8 mouse cellular contexts compared by ENCODE assay signal in genomic region chr2:177758941-177759558, GRCm38 (mm10). TPM values are rescaled to one million over a fixed set of nuclear protein-coding genes. Genes with fewer than 3 reads are reported as not detected.
DNase-seq lines count a peak whose midpoint lies in the region; ATAC-seq and TF ChIP-seq lines count a peak whose summit lies in the region.
"Not testable (repeated sequence)": the region's sequence is repeated elsewhere in the genome, so short reads cannot be mapped to it uniquely, and the experiment has no call there.

TSS of gene Gm14322 (plus strand) at chr2:177759288.

- not testable (repeated sequence) for H3K79me2 ChIP-seq in liver, adult 2 months (ENCODE audit: control insufficient read depth, insufficient read depth, low read length)

- not testable (repeated sequence) for ATAC-seq in midbrain, embryonic 16.5 days; stomach, postnatal 0 days (ENCODE audit: low FRiP score, low TSS enrichment)

- H3K9me3 ChIP-seq in midbrain, embryonic 16.5 days (replicated peaks; ENCODE audit: control insufficient read depth, low read length, poor library complexity, severe bottlenecking); stomach, postnatal 0 days (ENCODE audit: control insufficient read depth, low read length): not testable (repeated sequence)

- not testable (repeated sequence) for TF ChIP-seq POLR2A in liver, adult 2 months (IDR thresholded peaks at IDR 0.05; ENCODE audit: extremely low read depth, insufficient read depth, low read length)

- not testable (repeated sequence) for TF ChIP-seq CTCF in liver, adult 2 months (IDR thresholded peaks at IDR 0.05; ENCODE audit: low read depth, low read length); stomach, postnatal 0 days (IDR thresholded peaks at IDR 0.05; ENCODE audit: low read depth)

- H3K27ac ChIP-seq in liver, adult 2 months (replicated peaks; ENCODE audit: insufficient read depth, low read depth, low read length); midbrain, embryonic 16.5 days (ENCODE audit: low read length); stomach, postnatal 0 days (replicated peaks): not testable (repeated sequence)

- not testable (repeated sequence) for H3K4me1 ChIP-seq in liver, adult 2 months (ENCODE audit: control insufficient read depth, insufficient read depth, low read length); midbrain, embryonic 16.5 days (ENCODE audit: control insufficient read depth, insufficient read depth, low read length); stomach, postnatal 0 days (replicated peaks; ENCODE audit: control insufficient read depth, insufficient read depth)

- not testable (repeated sequence) for TF ChIP-seq EP300 in stomach, postnatal 0 days (optimal IDR thresholded peaks at IDR 0.05)

- DNase-seq in MEL-GATA-1-ER (ENCODE audit: extremely low read depth, low read depth), result peak; percentile 8
- peak; percentile 50 to 62 for DNase-seq in cerebellum, postnatal 10 days
- peak; percentile 29 to 55 for DNase-seq in frontal cortex, postnatal 25 days (ENCODE audit: low spot score in 2 of 2)
- peak; percentile 38 to 72 for DNase-seq in heart, postnatal 36 days
- DNase-seq in kidney, postnatal 4 days, result peak; percentile 16 to 54
- DNase-seq in liver, adult 2 months (ENCODE audit: extremely low read depth, low read depth, low spot score), result peak; percentile 60
- DNase-seq in stomach, postnatal 0 days (ENCODE audit: low spot score), result not testable (repeated sequence)

- peak within 1 kb of the TSS; percentile 40 for H3K4me3 ChIP-seq in liver, adult 2 months (ENCODE audit: insufficient read depth, low read depth, low read length)
- H3K4me3 ChIP-seq in midbrain, embryonic 16.5 days (ENCODE audit: low read depth, low read length), result peak within 1 kb of the TSS; percentile 36
- H3K4me3 ChIP-seq in stomach, postnatal 0 days (ENCODE audit: low read depth, low read length), result peak within 1 kb of the TSS; percentile 25

- H3K9ac ChIP-seq in liver, adult 2 months (ENCODE audit: low read depth, low read length); midbrain, embryonic 16.5 days (ENCODE audit: low read depth, low read length); stomach, postnatal 0 days (ENCODE audit: low read length): not testable (repeated sequence)

- H3K27me3 ChIP-seq in liver, adult 2 months (ENCODE audit: control insufficient read depth, insufficient read depth, low read length); midbrain, embryonic 16.5 days (ENCODE audit: control insufficient read depth, insufficient read depth, low read depth, low read length); stomach, postnatal 0 days (ENCODE audit: control insufficient read depth, insufficient read depth, low read length): not testable (repeated sequence)

- intact Hi-C loops in heart, postnatal 36 days (cut with DNase I), result not testable (repeated sequence)

- H3K4me2 ChIP-seq in midbrain, embryonic 16.5 days (ENCODE audit: low read length), result peak within 1 kb of the TSS; percentile 28; the same call in 1 of the 2 replicates
- not testable (repeated sequence) for H3K4me2 ChIP-seq in stomach, postnatal 0 days (replicated peaks; ENCODE audit: low read depth)

- not testable (repeated sequence) for H3K36me3 ChIP-seq in liver, adult 2 months (ENCODE audit: control insufficient read depth, insufficient read depth, low read length); midbrain, embryonic 16.5 days (ENCODE audit: control insufficient read depth, insufficient read depth, low read length); stomach, postnatal 0 days (ENCODE audit: control insufficient read depth, insufficient read depth, low read length)

- 18% methylated on average over 9 of the region's 9 CpGs for WGBS in liver, adult 2 months
- 34% methylated on average over 9 of the region's 9 CpGs for WGBS in midbrain, embryonic 16.5 days
- WGBS in stomach, postnatal 0 days, result 18% methylated on average over 9 of the region's 9 CpGs

RNA-seq across cellular contexts. Expression of gene Gm14322, which starts in this region (rescaled TPM):
- 10 to 100 TPM; 18.9 to 19.7 TPM for total RNA-seq in heart, postnatal 36 days (2021)
- 1.5 and 2.8 TPM in 2 replicates for total RNA-seq in liver, adult 2 months (2014; rRNA removed)
- polyA plus RNA-seq in liver, adult 2 months (2012; rRNA removed), result 0.26 TPM in 1 of 2 replicates, not detected in the other
- polyA plus RNA-seq in midbrain, embryonic 16.5 days (2015; fragmentation: Nextera tagmentation; extraction: Ambion mirVana), result 7.1 and 8.3 TPM in 2 replicates
- 4.0 and 5.5 TPM in 2 replicates for polyA plus RNA-seq in stomach, postnatal 0 days (2015; fragmentation: Nextera tagmentation; extraction: Ambion mirVana)
